Mouse (Mus musculus): ENCODE data around the gene Olfr1053.
"Not testable (repeated sequence)": the region's sequence is repeated elsewhere in the genome, so short reads cannot be mapped to it uniquely, and the experiment has no call there.

The Olfr1053 gene

DNA sequence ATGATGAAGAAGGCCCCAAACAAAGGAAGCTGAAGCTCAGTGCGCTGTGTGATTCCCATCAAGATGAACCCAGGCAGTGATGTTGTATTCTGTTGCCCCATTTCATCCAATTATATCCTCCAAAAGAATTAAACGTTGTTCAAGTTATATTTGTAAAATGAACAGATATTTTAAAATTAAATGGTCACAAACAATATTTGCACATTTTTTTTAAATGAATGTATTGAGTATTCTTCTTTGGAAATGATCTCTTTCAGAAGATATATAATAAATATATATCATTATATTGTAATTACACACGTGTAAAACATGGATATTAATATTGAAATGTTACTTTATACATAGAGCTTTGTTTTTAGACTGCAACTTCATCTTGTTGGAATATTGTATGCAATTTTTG is at the start of gene Olfr1053:
Gene Olfr1053 (minus strand): TSS at position 101 of the 400 bp plus-strand sequence.
- no peak for DNase-seq (ENCODE audit: extremely low read depth, low read depth, low spot score)

DNA sequence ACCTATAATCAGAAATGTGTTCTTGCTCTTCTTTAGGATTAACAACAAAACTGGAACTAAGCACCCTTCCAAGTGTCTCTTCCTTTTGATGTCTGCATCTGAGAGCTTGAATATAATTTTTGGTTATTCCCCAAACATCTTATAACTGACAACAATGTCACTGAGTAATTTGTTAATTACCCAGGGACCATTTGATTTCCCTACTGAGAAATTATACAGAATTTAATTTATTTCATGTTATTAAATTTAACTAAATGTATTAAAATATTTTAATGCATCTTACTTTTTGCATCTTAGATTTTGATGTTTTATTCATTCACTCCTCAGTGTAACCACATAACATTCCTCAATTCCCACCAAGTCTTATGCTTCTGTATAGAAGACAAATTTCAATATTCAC is 47.3 kb upstream of the Olfr1053 start, which contains the start of gene Olfr1056:
Gene Olfr1056 (minus strand): TSS at position 101 of the 400 bp plus-strand sequence.
- DNase-seq (ENCODE audit: extremely low read depth, low read depth, low spot score), result no peak

DNA sequence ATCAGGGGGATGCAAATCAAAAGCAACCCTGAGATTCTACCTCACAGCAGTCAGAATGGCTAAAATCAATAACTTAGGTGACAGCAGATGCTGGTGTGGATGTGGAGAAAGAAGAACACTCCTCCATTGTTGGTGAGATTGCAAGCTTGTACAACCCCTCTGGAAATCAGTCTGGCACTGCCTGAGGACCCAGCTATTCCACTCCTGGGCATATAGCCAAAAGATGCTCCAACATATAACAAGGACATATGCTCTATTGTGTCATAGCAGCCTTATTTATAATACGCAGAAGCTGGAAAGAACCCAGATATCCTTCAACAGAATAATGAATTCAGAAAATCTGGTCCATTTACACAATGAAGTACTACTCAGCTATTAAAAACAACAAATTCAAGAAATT is 36.7 kb upstream of the Olfr1053 start:
- not testable (repeated sequence) for DNase-seq (ENCODE audit: extremely low read depth, low read depth, low spot score)

DNA sequence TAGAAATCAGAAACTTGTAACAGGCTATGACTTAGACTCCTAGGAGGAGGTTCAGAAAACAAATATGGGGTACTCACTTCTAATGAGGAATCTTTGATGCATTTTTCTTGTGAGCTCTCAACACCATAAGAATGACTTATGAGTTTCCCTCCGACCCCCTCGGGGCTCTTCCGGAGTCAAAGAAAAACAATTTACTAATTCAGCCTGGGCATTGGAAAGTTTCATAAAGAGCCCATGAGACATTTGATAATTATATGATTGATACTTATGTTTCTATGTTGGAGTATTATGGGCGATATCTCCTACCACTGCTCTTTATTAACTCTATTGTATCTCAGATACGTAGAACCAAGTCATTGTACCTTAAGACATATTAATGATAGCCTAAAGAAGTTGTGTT is 35.1 kb upstream of the Olfr1053 start, which contains the start of gene Olfr1055:
Gene Olfr1055 (minus strand): TSS at position 101 of the 400 bp plus-strand sequence.
- no peak for DNase-seq (ENCODE audit: extremely low read depth, low read depth, low spot score)

DNA sequence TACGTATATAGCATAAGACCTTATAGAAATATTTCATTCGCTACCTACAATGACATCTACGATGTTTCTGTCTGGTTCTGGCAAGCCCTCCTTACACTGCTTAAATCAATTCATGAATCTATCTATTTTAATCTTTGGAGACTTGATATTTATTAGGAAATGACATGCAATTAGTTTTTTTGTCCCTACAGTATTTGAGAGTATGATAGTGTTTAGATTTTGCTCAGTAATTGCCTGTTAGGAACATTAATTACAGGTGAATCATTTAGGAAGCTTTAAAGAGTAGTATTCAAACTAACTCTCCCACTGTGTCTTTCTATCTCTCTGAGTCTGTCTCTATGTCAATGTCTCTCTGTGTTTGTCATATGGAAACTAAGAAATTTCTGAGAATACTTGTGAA is 20.2 kb upstream of the Olfr1053 start, which contains the start of gene Olfr1054:
Gene Olfr1054 (minus strand): TSS at position 101 of the 400 bp plus-strand sequence.
- DNase-seq (ENCODE audit: extremely low read depth, low read depth, low spot score), result no peak

DNA sequence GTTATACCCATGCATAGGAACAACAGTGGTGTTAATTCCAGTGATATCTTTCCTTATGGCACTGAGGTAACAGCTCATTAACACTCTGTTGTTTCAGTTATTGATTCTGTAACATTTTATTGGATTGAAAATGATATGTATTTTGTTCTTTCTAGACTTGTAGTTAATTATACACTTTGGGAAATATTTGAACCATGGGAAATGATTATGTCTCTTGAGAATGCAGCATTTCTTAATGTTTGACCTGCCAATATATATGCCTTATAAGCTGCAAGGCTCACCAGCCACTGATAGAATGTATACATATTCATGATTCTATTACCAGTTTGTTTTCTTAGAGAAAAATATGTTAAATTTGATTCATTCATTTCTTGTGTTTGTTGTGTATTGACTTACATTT is 22.9 kb downstream of the Olfr1053 start, which contains the start of gene Olfr1052:
Gene Olfr1052 (plus strand): TSS at position 301 of the 400 bp plus-strand sequence.
- no peak for DNase-seq (ENCODE audit: extremely low read depth, low read depth, low spot score)

DNA sequence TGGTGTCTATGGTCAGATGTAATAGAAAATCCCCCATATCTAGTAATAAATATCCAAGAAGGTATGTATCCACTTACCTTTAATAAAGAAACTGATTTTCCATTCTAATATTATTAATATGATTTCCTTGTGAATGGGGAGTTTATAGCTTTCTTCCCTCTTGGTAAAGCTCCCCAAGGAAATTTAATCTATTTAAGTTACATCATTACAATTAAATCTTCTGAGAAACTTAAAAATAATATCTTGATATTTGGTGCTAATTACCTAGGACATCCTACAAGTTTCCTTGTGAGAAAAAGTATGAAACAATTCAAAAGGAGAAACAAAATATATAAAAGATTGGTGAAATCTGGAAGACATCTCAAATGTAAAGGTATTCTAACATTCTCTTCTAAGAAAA is 36.1 kb downstream of the Olfr1053 start, which contains the start of gene Olfr1051:
Gene Olfr1051 (minus strand): TSS at position 101 of the 400 bp plus-strand sequence.
- not testable (repeated sequence) for DNase-seq (ENCODE audit: extremely low read depth, low read depth, low spot score)
